Mouse (Mus musculus): ENCODE measurements at regions not wholly inside any gene's neighbourhood (a gene's known extent, or its start where the extent isn't known, plus 50 kb on each side); places are given as distances from the start of the nearest gene placed in this dataset.

DNA sequence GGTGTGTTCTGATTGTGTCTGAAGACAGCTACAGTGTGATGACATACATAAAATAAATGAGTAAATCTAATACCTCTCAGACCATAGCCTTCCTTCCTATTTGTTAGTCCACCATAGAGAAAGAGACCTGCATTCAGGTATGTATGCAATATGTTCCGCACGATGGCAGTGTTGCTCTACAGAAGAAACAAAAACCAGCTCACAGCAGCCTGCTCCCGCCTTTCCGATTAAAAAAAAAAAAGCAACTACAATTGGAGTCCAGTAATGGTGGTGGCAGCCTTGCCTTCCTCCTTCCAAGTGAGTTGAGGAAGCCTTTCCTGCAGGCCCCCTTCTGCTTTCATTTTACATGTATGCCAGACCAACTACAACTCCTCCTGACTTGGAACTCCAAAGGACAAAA is 163.2 kb upstream of the Olfr1324 start:
- no peak overlapping the region for H3K4me3 ChIP-seq (ENCODE audit: low read depth, low read length)
- ATAC-seq (ENCODE audit: insufficient read depth) (no peak), DNase-seq (peak; percentile 81)
- TF ChIP-seq CTCF (IDR thresholded peaks at IDR 0.05; ENCODE audit: low read depth), result peak; percentile 22; the same call in 1 of the 2 replicates
- no peaks in the 10 kb centered on the region for H3K4me1 ChIP-seq (ENCODE audit: insufficient read depth)
- WGBS, result 84% methylated on average over 4 of the region's 4 CpGs
- H3K9me3 ChIP-seq (ENCODE audit: low read depth, low read length), result no peaks in the 10 kb centered on the region
- H3K27ac ChIP-seq (ENCODE audit: low read depth), result no peak overlapping the region
- H3K27me3 ChIP-seq (ENCODE audit: insufficient read depth, low read length), result no peaks in the 10 kb centered on the region
- 0 out of 2 replicates have a peak, but pooled peaks cover 3% of the 10 kb centered on the region for H3K36me3 ChIP-seq (ENCODE audit: insufficient read depth)
- 0 out of 2 replicates have a peak overlapping the region, but pooled peaks have one; percentile 31 for H3K4me2 ChIP-seq
- H3K9ac ChIP-seq, result no peak overlapping the region

DNA sequence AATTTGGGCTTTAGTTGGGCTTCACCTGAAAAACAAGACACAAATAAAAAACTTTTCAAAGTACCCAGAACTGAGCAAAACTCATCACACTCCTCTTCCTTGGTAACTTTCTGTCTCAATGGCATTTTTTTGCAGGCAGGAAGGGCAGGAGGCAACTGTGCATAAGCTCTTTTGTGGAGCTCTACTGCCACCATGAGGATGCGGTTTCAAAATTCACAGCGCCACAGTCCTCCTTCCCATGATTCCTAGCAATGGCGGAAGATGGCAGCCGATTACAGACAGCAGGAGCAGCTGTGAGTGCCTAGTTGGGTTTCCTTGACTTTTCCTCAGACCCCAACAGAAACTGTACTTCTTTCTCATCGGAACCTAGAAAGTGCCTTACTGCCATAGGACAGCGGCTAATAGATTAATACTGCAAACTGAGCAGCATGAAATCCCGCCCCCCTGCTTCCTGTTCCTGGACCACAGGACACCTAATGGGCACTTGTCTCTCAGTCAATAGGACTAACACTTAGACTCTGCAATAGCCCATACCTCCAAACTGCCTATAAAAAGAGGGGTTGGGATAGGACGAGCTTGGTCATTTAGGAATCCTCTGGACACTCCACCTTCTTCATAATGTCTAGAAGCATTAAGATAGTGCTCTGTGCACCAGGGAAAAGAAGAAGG is 162.5 kb upstream of the Olfr1324 start:
- 80% methylated on average over 8 of the region's 8 CpGs for WGBS
- DNase-seq, result peak; percentile 75
- ATAC-seq (ENCODE audit: insufficient read depth), result no peak; the same call in 1 of the 2 replicates
- Histone ChIP-seq H3K4me1 (ENCODE audit: insufficient read depth) (no peaks in the 10 kb centered on the region), H3K9ac (no peak overlapping the region), H3K4me2 (peak overlapping the region; percentile 31; the same call in 1 of the 2 replicates), H3K4me3 (ENCODE audit: low read depth, low read length) (no peak overlapping the region), H3K36me3 (ENCODE audit: insufficient read depth) (0 out of 2 replicates have a peak, but pooled peaks cover 2% of the 10 kb centered on the region), H3K27me3 (ENCODE audit: insufficient read depth, low read length) (no peaks in the 10 kb centered on the region), H3K27ac (ENCODE audit: low read depth) (no peak overlapping the region), H3K9me3 (ENCODE audit: low read depth, low read length) (no peaks in the 10 kb centered on the region)
- peak; percentile 51 for TF ChIP-seq CTCF (IDR thresholded peaks at IDR 0.05; ENCODE audit: low read depth)

DNA sequence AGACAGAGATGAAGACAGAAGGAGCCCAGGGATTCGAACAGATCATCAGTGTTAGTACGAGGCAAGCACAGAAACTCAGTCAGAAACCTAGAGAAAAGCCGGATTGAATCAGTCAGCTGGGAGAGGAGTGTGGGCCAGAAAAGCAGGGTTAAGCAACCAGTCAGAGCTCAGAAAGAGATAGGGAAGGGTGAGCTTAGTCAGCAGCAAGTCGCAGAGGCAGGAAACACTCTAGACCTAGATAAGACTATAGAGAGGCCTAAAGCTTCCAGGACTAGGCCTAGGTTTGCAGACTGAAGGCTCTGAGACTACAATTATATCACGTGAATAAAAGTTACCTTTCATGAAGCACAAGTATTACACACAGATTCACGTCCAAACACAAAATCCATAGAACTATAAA is 160.6 kb upstream of the Olfr1324 start:
- H3K4me3 ChIP-seq (ENCODE audit: low read depth, low read length), result no peak overlapping the region
- no peak overlapping the region for H3K27ac ChIP-seq (ENCODE audit: low read depth)
- TF ChIP-seq CTCF (IDR thresholded peaks at IDR 0.05; ENCODE audit: low read depth), result no peak
- H3K4me2 ChIP-seq, result no peak overlapping the region
- ATAC-seq (ENCODE audit: insufficient read depth) (no peak), DNase-seq (no peak)
- WGBS, result 89% methylated on average over 6 of the region's 6 CpGs
- H3K4me1 ChIP-seq (ENCODE audit: insufficient read depth), result no peaks in the 10 kb centered on the region
- no peaks in the 10 kb centered on the region for H3K27me3 ChIP-seq (ENCODE audit: insufficient read depth, low read length)
- H3K9me3 ChIP-seq (ENCODE audit: low read depth, low read length), result no peaks in the 10 kb centered on the region
- peaks cover 8% of the 10 kb centered on the region; the same call in 1 of the 2 replicates for H3K36me3 ChIP-seq (ENCODE audit: insufficient read depth)
- no peak overlapping the region for H3K9ac ChIP-seq

DNA sequence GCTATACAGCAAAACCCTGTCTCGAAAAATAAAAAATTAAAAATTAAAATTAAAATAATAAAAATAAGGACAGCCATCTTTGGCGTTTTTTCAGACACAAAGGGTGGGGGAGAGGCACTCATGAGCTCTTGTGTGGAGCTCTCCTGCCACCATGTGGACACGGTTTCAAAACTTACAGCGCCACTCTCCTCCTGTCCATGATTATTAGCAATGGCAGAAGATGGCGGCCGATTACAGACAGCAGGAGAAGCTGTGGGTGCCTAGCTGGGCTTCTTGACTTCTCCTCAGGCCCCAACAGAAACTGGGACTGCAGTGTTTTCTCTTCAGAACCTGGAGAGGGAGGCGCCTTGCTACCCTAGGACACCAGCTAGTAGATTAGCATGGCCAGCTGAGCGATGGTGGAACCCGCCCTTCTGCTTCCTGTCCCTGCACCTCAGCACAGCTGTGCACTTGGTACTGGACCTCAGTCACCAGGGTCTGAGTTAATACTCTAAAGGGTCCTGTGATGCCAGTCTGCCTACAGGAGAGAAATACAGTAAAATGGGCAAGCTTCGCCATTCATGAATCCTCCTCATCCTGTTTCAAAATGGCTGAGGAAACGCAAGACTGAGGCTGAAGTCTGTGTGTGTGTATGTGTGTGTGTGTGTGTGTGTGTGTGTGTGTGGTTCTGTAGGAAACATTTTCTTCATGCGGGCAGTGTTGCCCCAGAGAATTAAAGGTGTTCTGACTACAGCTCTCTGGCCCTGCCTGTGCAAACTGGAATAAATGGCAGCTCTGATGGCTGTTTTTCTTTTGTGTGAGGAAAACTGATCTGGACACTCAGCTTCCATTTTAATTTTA is 155.7 kb upstream of the Olfr1324 start:
- no peaks in the 10 kb centered on the region for H3K9me3 ChIP-seq (ENCODE audit: low read depth, low read length)
- H3K36me3 ChIP-seq (ENCODE audit: insufficient read depth), result peaks cover 11% of the 10 kb centered on the region; the same call in 1 of the 2 replicates
- H3K4me2 ChIP-seq, result no peak overlapping the region
- H3K27ac ChIP-seq (ENCODE audit: low read depth), result no peak overlapping the region
- DNase-seq (peak; percentile 71), ATAC-seq (ENCODE audit: insufficient read depth) (no peak; the same call in 1 of the 2 replicates)
- H3K9ac ChIP-seq, result no peak overlapping the region
- H3K27me3 ChIP-seq (ENCODE audit: insufficient read depth, low read length), result no peaks in the 10 kb centered on the region
- peak; percentile 59 for TF ChIP-seq CTCF (IDR thresholded peaks at IDR 0.05; ENCODE audit: low read depth)
- 79% methylated on average over 12 of the region's 12 CpGs for WGBS
- no peak overlapping the region for H3K4me3 ChIP-seq (ENCODE audit: low read depth, low read length)
- no peaks in the 10 kb centered on the region for H3K4me1 ChIP-seq (ENCODE audit: insufficient read depth)

DNA sequence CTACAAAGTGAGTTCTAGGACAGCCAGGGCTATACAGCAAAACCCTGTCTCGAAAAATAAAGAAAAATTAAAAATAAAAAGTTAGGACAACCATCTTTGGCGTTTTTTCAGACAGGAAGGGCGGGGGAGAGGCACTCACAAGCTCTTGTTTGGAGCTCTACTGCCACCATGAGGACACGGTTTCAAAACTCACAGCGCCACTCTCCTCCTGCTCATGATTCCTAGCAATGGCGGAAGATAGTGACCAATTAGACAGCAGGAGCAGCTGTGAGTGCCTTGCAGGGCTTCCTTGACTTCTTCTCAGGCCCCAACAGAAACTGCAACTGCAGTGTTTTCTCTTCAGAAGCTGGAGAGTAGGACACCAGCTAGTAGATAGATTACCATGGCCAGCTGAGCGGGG is 151.9 kb upstream of the Olfr1324 start:
- Histone ChIP-seq H3K4me1 (ENCODE audit: insufficient read depth) (no peaks in the 10 kb centered on the region), H3K9me3 (ENCODE audit: low read depth, low read length) (no peaks in the 10 kb centered on the region), H3K9ac (no peak overlapping the region; the same call in 1 of the 2 replicates), H3K4me3 (ENCODE audit: low read depth, low read length) (no peak overlapping the region), H3K27ac (ENCODE audit: low read depth) (no peak overlapping the region), H3K36me3 (ENCODE audit: insufficient read depth) (peaks cover 11% of the 10 kb centered on the region; the same call in 1 of the 2 replicates), H3K27me3 (ENCODE audit: insufficient read depth, low read length) (no peaks in the 10 kb centered on the region), H3K4me2 (peak overlapping the region; percentile 31; the same call in 1 of the 2 replicates)
- DNase-seq (peak; percentile 69), ATAC-seq (ENCODE audit: insufficient read depth) (no peak)
- 73% methylated on average over 7 of the region's 7 CpGs for WGBS
- TF ChIP-seq CTCF (IDR thresholded peaks at IDR 0.05; ENCODE audit: low read depth), result peak; percentile 53

DNA sequence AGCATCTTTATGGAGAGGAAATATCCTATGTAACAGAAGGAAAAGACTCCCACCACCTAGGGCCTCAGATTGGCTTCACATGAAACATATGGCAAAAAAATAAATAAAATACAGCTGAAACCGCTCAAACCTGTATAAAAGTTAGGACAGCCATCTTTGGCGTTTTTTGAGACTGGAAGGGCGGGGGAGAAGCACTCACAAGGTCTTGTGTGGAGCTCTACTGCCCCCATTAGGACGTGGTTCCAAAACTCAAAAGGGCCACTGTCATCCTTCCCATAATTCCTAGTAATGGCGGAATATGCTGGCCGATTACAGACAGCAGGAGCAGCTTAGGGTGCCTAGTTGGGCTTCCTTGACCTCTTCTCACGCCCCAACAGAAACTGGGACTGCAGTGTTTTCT is 148.5 kb upstream of the Olfr1324 start:
- H3K4me3 ChIP-seq (ENCODE audit: low read depth, low read length), result no peak overlapping the region
- H3K27me3 ChIP-seq (ENCODE audit: insufficient read depth, low read length), result no peaks in the 10 kb centered on the region
- H3K4me2 ChIP-seq, result peak overlapping the region; percentile 33; the same call in 1 of the 2 replicates
- no peak overlapping the region for H3K9ac ChIP-seq
- H3K27ac ChIP-seq (ENCODE audit: low read depth), result no peak overlapping the region
- DNase-seq, result peak; percentile 76
- peak; percentile 63 for TF ChIP-seq CTCF (IDR thresholded peaks at IDR 0.05; ENCODE audit: low read depth)
- H3K9me3 ChIP-seq (ENCODE audit: low read depth, low read length), result no peaks in the 10 kb centered on the region
- H3K4me1 ChIP-seq (ENCODE audit: insufficient read depth), result no peaks in the 10 kb centered on the region
- 67% methylated on average over 7 of the region's 7 CpGs for WGBS
- ATAC-seq (ENCODE audit: insufficient read depth), result peak; percentile 14; the same call in 1 of the 2 replicates
- H3K36me3 ChIP-seq (ENCODE audit: insufficient read depth), result 0 out of 2 replicates have a peak, but pooled peaks cover 2% of the 10 kb centered on the region
